Mouse (Mus musculus): ENCODE data around the gene Rgs14. TPM values are rescaled to one million over a fixed set of nuclear protein-coding genes. Genes with fewer than 3 reads are reported as not detected.

Gene Rgs14
- total RNA-seq, 2 experiments from 2014 or later: 9.7 to 12.6 TPM

- ATAC-seq (replicated peaks; ENCODE audit: poor library complexity): peak; percentile 45
Measured at GRCm38 (mm10) chr13:55403935-55404852, 34.7 kb downstream of the Rgs14 start.

GRCm38 (mm10) chr13:55404853-55405782 lies 35.6 kb downstream of the Rgs14 start:
- ATAC-seq (replicated peaks; ENCODE audit: poor library complexity): peak; percentile 90

- ATAC-seq (replicated peaks; ENCODE audit: poor library complexity): peak; percentile 65
Measured at GRCm38 (mm10) chr13:55405783-55406390, 36.4 kb downstream of the Rgs14 start.

- no peak for ATAC-seq (replicated peaks; ENCODE audit: poor library complexity)
Measured at GRCm38 (mm10) chr13:55407341-55407740, 37.8 kb downstream of the Rgs14 start.

GRCm38 (mm10) chr13:55408546-55409120 lies 39.1 kb downstream of the Rgs14 start:
- ATAC-seq (replicated peaks; ENCODE audit: poor library complexity): no peak

GRCm38 (mm10) chr13:55411826-55412225 lies 42.3 kb downstream of the Rgs14 start:
- no peak for ATAC-seq (replicated peaks; ENCODE audit: poor library complexity)

GRCm38 (mm10) chr13:55412643-55413307 lies 43.2 kb downstream of the Rgs14 start:
- ATAC-seq (replicated peaks; ENCODE audit: poor library complexity): peak; percentile 71

GRCm38 (mm10) chr13:55413333-55413732 lies 43.8 kb downstream of the Rgs14 start:
- ATAC-seq (replicated peaks; ENCODE audit: poor library complexity): peak; percentile 82

- no peak for ATAC-seq (replicated peaks; ENCODE audit: poor library complexity)
Measured at GRCm38 (mm10) chr13:55414743-55415380, 45.3 kb downstream of the Rgs14 start, which contains the start of gene Pfn3. TSS of gene Pfn3 (minus strand) at chr13:55415232.

GRCm38 (mm10) chr13:55418004-55418403 lies 48.5 kb downstream of the Rgs14 start:
- ATAC-seq (replicated peaks; ENCODE audit: poor library complexity): peak; percentile 69

GRCm38 (mm10) chr13:55419142-55419541 lies 49.6 kb downstream of the Rgs14 start:
- no peak for ATAC-seq (replicated peaks; ENCODE audit: poor library complexity)

GRCm38 (mm10) chr13:55420018-55420932 lies 50.7 kb downstream of the Rgs14 start:
- ATAC-seq (replicated peaks; ENCODE audit: poor library complexity): no peak; the same call in 1 of the 2 replicates

- peak; percentile 73 for ATAC-seq (replicated peaks; ENCODE audit: poor library complexity)
Measured at GRCm38 (mm10) chr13:55420933-55421800, 51.6 kb downstream of the Rgs14 start.

- ATAC-seq (replicated peaks; ENCODE audit: poor library complexity): no peak
Measured at GRCm38 (mm10) chr13:55426613-55427012, 57.1 kb downstream of the Rgs14 start, which contains the start of gene F12. TSS of gene F12 (minus strand) at chr13:55426793.

GRCm38 (mm10) chr13:55429226-55429888 lies 59.8 kb downstream of the Rgs14 start:
- peak; percentile 91 for ATAC-seq (replicated peaks; ENCODE audit: poor library complexity)

GRCm38 (mm10) chr13:55430566-55430965 lies 61.0 kb downstream of the Rgs14 start:
- no peak for ATAC-seq (replicated peaks; ENCODE audit: poor library complexity)
